Mouse (Mus musculus): ENCODE data around the gene Plekho2.

The Plekho2 gene

GRCm38 (mm10) chr9:65579781-65580371 is at the start of gene Plekho2:
Gene Plekho2, minus strand, starts transcription at chr9:65580040.
- WGBS = 2% methylated on average over 45 of the region's 45 CpGs

GRCm38 (mm10) chr9:65629025-65629766 is 49.4 kb upstream of the Plekho2 start, which contains the start of gene Rbpms2:
Gene Rbpms2, plus strand, starts transcription at chr9:65629648.
- 11% methylated on average over 40 of the region's 40 CpGs for WGBS

- WGBS = 83% methylated on average over 2 of the region's 2 CpGs
Observed at GRCm38 (mm10) chr9:65624266-65624665, 44.4 kb upstream of the Plekho2 start.

- 92% methylated on average over 5 of the region's 5 CpGs for WGBS
Observed at GRCm38 (mm10) chr9:65622826-65623225, 43.0 kb upstream of the Plekho2 start.

GRCm38 (mm10) chr9:65621666-65622065 is 41.8 kb upstream of the Plekho2 start:
- 93% methylated on average over 2 of the region's 2 CpGs for whole genome bisulfite sequencing

GRCm38 (mm10) chr9:65621196-65621595 is 41.4 kb upstream of the Plekho2 start:
- 92% methylated on average over 4 of the region's 4 CpGs for WGBS

GRCm38 (mm10) chr9:65619311-65619710 is 39.5 kb upstream of the Plekho2 start:
- WGBS = 69% methylated on average over 3 of the region's 3 CpGs

GRCm38 (mm10) chr9:65613098-65613497 is 33.3 kb upstream of the Plekho2 start:
- WGBS = 79% methylated on average over 2 of the region's 2 CpGs

GRCm38 (mm10) chr9:65611969-65612486 is 32.2 kb upstream of the Plekho2 start:
- WGBS = 93% methylated on average over 5 of the region's 5 CpGs

- 75% methylated on average over 2 of the region's 2 CpGs for WGBS
Observed at GRCm38 (mm10) chr9:65607120-65607519, 27.3 kb upstream of the Plekho2 start.

- WGBS = 60% methylated on average over 9 of the region's 9 CpGs
Observed at GRCm38 (mm10) chr9:65606321-65607109, 26.7 kb upstream of the Plekho2 start.

GRCm38 (mm10) chr9:65605471-65606136 is 25.8 kb upstream of the Plekho2 start:
- 9% methylated on average over 9 of the region's 9 CpGs for WGBS

- 71% methylated on average over 8 of the region's 8 CpGs for WGBS
Observed at GRCm38 (mm10) chr9:65603401-65604102, 23.7 kb upstream of the Plekho2 start.

GRCm38 (mm10) chr9:65600951-65601350 is 21.1 kb upstream of the Plekho2 start:
- 71% methylated on average over 2 of the region's 2 CpGs for WGBS

GRCm38 (mm10) chr9:65598765-65599249 is 19.0 kb upstream of the Plekho2 start:
- WGBS = 54% methylated on average over 7 of the region's 11 CpGs

GRCm38 (mm10) chr9:65593596-65593995 is 13.8 kb upstream of the Plekho2 start:
- WGBS = 90% methylated on average over 9 of the region's 9 CpGs

GRCm38 (mm10) chr9:65592721-65593120 is 12.9 kb upstream of the Plekho2 start:
- WGBS = 98% methylated on average over 3 of the region's 3 CpGs

- 92% methylated on average over 3 of the region's 3 CpGs for WGBS
Observed at GRCm38 (mm10) chr9:65589091-65589490, 9.3 kb upstream of the Plekho2 start.

- under 1% methylated on average over 64 of the region's 64 CpGs for WGBS
Observed at GRCm38 (mm10) chr9:65587573-65588358, 7.9 kb upstream of the Plekho2 start.

GRCm38 (mm10) chr9:65587270-65587572 is 7.4 kb upstream of the Plekho2 start:
- under 1% methylated on average over 6 of the region's 6 CpGs for WGBS

Data from cerebral cortex, adult 2 months (tissue).